Mouse (Mus musculus): ENCODE data around the gene Fhod1. TPM values are rescaled to one million over a fixed set of nuclear protein-coding genes. Genes with fewer than 3 reads are reported as not detected.
A peak's percentile ranks its signal among the peaks of the same experiment; 100 is the strongest.

Gene Fhod1
- polyA plus RNA-seq, 1 experiment: 78.6 TPM

- no peak overlapping the region for H3K4me3 ChIP-seq (replicated peaks)
- no peaks in the 10 kb centered on the region for H3K27me3 ChIP-seq (replicated peaks)
- H3K9me3 ChIP-seq: no peaks in the 10 kb centered on the region
- peaks cover 93% of the 10 kb centered on the region for H3K36me3 ChIP-seq (replicated peaks; ENCODE audit: low read length)
- H3K4me1 ChIP-seq: peaks cover 95% of the 10 kb centered on the region
- TF ChIP-seq FLI1 (IDR thresholded peaks at IDR 0.05; ENCODE audit: low read length) (no peak), GATA1 (IDR thresholded peaks at IDR 0.05; ENCODE audit: borderline replicate concordance, low read length) (no peak)
These were observed 38.5 kb downstream of the Fhod1 start for GRCm38 (mm10) chr8:105309142-105309847.

GRCm38 (mm10) chr8:105308428-105308827 is 39.3 kb downstream of the Fhod1 start:
- Histone ChIP-seq H3K36me3 (replicated peaks; ENCODE audit: low read length) (peaks cover 93% of the 10 kb centered on the region), H3K9me3 (no peaks in the 10 kb centered on the region), H3K4me1 (peaks cover 95% of the 10 kb centered on the region), H3K4me3 (replicated peaks) (no peak overlapping the region), H3K27me3 (replicated peaks) (no peaks in the 10 kb centered on the region)
- TF ChIP-seq GATA1 (IDR thresholded peaks at IDR 0.05; ENCODE audit: borderline replicate concordance, low read length): no peak
- no peak for TF ChIP-seq FLI1 (IDR thresholded peaks at IDR 0.05; ENCODE audit: low read length)

DNA sequence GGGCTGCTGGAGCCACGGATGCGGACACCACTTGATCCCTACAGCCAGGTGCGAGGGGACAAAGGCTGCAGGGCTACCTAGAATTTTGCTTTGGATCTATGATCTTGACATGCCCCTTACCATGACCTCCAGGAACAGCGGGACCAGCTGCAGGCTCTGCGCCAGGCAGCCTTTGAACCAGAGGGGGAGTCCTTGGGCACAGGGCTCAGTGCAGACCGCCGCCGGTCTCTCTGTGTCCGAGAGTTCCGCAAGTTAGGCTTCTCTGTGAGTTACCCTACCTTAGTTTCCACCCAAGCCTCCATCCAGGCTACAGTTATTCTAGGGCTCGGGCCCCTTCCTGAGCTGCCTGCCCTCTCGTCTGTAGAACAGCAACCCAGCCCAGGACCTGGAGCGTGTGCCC is 40.1 kb downstream of the Fhod1 start:
- Histone ChIP-seq H3K36me3 (replicated peaks; ENCODE audit: low read length) (peaks cover 92% of the 10 kb centered on the region), H3K27me3 (replicated peaks) (no peaks in the 10 kb centered on the region), H3K9me3 (no peaks in the 10 kb centered on the region), H3K4me3 (replicated peaks) (no peak overlapping the region), H3K4me1 (peaks cover 95% of the 10 kb centered on the region)
- TF ChIP-seq GATA1 (IDR thresholded peaks at IDR 0.05; ENCODE audit: borderline replicate concordance, low read length): no peak
- no peak for TF ChIP-seq FLI1 (IDR thresholded peaks at IDR 0.05; ENCODE audit: low read length)

DNA sequence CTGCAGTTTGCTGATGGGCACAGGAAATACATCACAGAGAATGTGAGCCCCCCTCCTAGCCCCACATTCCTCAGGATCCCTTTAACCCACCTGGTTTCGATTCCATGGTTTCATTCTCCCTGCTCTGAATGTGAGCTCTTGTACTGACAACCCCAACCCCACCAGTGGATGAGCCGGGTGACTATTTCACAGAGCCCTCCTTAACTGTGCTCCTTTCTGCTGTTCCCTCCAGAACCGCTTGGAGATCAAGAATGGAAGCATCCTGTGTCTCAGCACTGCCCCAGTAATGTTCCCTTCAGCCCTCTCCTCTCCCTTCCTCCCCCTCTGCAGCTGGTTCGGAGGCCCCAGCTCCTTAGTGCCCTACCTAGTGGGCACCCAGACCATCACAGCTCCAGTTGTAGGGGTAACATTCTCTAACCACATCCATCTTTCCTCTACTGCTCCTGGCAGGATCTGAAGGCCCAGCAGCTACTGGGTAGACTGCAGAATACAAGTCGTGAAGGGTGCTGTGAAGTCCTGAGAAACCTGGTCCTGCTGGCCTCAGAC is 41.5 kb downstream of the Fhod1 start:
- H3K4me3 ChIP-seq (replicated peaks): peak overlapping the region; percentile 10
- H3K36me3 ChIP-seq (replicated peaks; ENCODE audit: low read length): peaks cover 91% of the 10 kb centered on the region
- no peaks in the 10 kb centered on the region for H3K27me3 ChIP-seq (replicated peaks)
- H3K9me3 ChIP-seq: no peaks in the 10 kb centered on the region
- TF ChIP-seq GATA1 (IDR thresholded peaks at IDR 0.05; ENCODE audit: borderline replicate concordance, low read length) (no peak), FLI1 (IDR thresholded peaks at IDR 0.05; ENCODE audit: low read length) (no peak)
- peaks cover 97% of the 10 kb centered on the region for H3K4me1 ChIP-seq

GRCm38 (mm10) chr8:105305211-105306145 is 42.3 kb downstream of the Fhod1 start, which contains the start of gene Elmo3:
Gene Elmo3 (plus strand): TSS chr8:105305601.
- H3K4me1 ChIP-seq: peaks cover 100% of the 10 kb centered on the region
- peaks cover 92% of the 10 kb centered on the region for H3K36me3 ChIP-seq (replicated peaks; ENCODE audit: low read length)
- TF ChIP-seq FLI1 (IDR thresholded peaks at IDR 0.05; ENCODE audit: low read length): no peak
- no peak for TF ChIP-seq GATA1 (IDR thresholded peaks at IDR 0.05; ENCODE audit: borderline replicate concordance, low read length)
- no peaks in the 10 kb centered on the region for H3K9me3 ChIP-seq
- H3K27me3 ChIP-seq (replicated peaks): no peaks in the 10 kb centered on the region
- H3K4me3 ChIP-seq (replicated peaks): peak within 1 kb of the TSS; percentile 79

DNA sequence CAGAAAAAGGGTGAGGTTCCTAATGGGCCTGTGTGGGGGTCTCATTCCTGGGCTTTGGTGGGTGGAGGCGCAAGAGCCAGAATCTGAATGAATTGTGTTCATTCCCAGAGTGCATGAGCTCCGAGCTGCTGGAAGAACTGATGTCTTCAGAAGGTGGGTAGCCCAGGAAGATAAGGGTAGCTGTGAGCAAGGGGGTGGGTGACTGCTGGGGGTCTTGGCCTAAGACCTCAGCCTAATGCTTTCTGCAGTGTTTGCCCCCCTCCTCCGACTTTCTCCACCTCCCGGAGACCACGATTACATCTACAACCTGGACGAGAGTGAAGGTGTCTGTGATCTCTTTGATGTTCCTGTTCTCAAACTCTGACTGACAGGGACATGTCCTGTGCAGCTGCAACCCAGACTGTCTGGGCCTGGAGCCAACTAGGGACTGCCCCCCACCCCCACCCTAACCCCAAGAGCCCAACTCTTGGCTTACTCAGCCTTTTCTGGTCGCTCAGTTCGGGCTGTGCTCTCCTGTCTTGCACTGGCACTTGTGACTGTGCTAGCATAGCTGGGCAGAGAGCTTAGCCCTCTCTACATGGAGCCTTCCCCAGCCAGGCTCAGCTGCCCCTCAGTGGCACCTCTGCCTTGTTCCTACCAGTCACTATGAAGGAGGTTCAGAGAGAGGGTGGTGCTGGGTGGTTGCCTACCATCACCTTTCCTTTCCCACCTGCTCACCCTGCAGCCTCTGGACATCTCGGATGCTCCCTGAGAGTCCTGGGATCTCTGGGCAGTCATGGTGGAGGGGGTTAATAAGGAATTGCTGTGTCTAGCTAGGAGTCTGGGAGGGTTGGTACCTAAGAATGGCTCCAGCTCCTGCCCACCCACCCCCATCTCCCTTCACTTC is 43.2 kb downstream of the Fhod1 start:
- Histone ChIP-seq H3K9me3 (no peaks in the 10 kb centered on the region), H3K4me3 (replicated peaks) (peak overlapping the region; percentile 79), H3K4me1 (peaks cover 100% of the 10 kb centered on the region), H3K36me3 (replicated peaks; ENCODE audit: low read length) (peaks cover 92% of the 10 kb centered on the region), H3K27me3 (replicated peaks) (no peaks in the 10 kb centered on the region)
- TF ChIP-seq FLI1 (IDR thresholded peaks at IDR 0.05; ENCODE audit: low read length) (no peak), GATA1 (IDR thresholded peaks at IDR 0.05; ENCODE audit: borderline replicate concordance, low read length) (no peak)

- Histone ChIP-seq H3K4me1 (peaks cover 99% of the 10 kb centered on the region), H3K4me3 (replicated peaks) (peak overlapping the region; percentile 46), H3K9me3 (no peaks in the 10 kb centered on the region), H3K36me3 (replicated peaks; ENCODE audit: low read length) (peaks cover 90% of the 10 kb centered on the region), H3K27me3 (replicated peaks) (no peaks in the 10 kb centered on the region)
- no peak for TF ChIP-seq FLI1 (IDR thresholded peaks at IDR 0.05; ENCODE audit: low read length)
- no peak for TF ChIP-seq GATA1 (IDR thresholded peaks at IDR 0.05; ENCODE audit: borderline replicate concordance, low read length)
These were observed 43.9 kb downstream of the Fhod1 start for GRCm38 (mm10) chr8:105303874-105304273.

DNA sequence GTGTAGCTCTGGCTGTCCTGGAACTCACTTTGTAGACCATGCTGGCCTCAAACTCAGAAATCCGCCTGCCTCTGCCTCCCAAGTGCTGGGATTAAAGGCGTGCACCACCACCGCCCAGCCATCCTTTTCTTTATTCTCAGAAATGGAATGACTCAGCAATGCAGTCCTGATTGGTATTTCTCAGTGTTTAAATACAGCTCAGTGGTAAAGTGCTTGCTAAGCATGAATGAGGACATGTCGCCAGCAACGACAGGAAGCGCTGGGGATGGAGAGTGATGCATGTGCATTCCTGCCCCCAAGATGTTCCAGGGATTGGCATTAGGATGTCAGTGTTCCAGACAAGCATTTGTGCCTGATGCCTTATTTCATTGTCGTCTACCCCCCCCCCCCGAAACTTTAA is 44.4 kb downstream of the Fhod1 start:
- Histone ChIP-seq H3K36me3 (replicated peaks; ENCODE audit: low read length) (peaks cover 90% of the 10 kb centered on the region), H3K4me3 (replicated peaks) (peak overlapping the region; percentile 66), H3K9me3 (no peaks in the 10 kb centered on the region), H3K27me3 (replicated peaks) (no peaks in the 10 kb centered on the region), H3K4me1 (peaks cover 99% of the 10 kb centered on the region)
- TF ChIP-seq FLI1 (IDR thresholded peaks at IDR 0.05; ENCODE audit: low read length) (no peak), GATA1 (IDR thresholded peaks at IDR 0.05; ENCODE audit: borderline replicate concordance, low read length) (no peak)

DNA sequence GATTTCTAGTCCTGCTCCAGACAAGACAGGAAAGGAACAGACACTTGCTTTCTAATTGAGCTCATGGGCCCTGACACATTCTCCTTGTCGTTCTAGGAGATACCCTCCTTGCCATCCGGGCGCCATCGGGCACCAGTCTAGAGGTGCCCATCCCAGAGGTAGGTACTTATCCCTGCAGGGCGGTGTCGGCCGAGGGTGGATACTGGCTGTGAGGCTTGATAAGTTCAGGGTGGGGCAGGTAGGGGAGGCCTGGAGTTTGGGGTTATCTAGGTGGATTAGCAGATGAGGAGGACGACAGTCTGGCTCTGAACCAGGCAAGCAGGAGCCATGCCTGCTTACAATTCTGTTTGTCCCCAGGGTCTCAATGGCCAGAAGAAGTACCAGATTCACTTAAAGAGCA is 47.8 kb downstream of the Fhod1 start:
- H3K36me3 ChIP-seq (replicated peaks; ENCODE audit: low read length): peaks cover 65% of the 10 kb centered on the region
- peaks cover 96% of the 10 kb centered on the region for H3K4me1 ChIP-seq
- H3K9me3 ChIP-seq: no peaks in the 10 kb centered on the region
- H3K27me3 ChIP-seq (replicated peaks): no peaks in the 10 kb centered on the region
- TF ChIP-seq FLI1 (IDR thresholded peaks at IDR 0.05; ENCODE audit: low read length): no peak
- TF ChIP-seq GATA1 (IDR thresholded peaks at IDR 0.05; ENCODE audit: borderline replicate concordance, low read length): no peak
- no peak overlapping the region for H3K4me3 ChIP-seq (replicated peaks)
